Mouse (Mus musculus): ENCODE data around the gene Dut. TPM values are rescaled to one million over a fixed set of nuclear protein-coding genes. Genes with fewer than 3 reads are reported as not detected.
A peak's percentile ranks its signal among the peaks of the same experiment; 100 is the strongest.

The Dut gene
- polyA plus RNA-seq, 1 experiment from 2014 or later, result 97.6 TPM

DNA sequence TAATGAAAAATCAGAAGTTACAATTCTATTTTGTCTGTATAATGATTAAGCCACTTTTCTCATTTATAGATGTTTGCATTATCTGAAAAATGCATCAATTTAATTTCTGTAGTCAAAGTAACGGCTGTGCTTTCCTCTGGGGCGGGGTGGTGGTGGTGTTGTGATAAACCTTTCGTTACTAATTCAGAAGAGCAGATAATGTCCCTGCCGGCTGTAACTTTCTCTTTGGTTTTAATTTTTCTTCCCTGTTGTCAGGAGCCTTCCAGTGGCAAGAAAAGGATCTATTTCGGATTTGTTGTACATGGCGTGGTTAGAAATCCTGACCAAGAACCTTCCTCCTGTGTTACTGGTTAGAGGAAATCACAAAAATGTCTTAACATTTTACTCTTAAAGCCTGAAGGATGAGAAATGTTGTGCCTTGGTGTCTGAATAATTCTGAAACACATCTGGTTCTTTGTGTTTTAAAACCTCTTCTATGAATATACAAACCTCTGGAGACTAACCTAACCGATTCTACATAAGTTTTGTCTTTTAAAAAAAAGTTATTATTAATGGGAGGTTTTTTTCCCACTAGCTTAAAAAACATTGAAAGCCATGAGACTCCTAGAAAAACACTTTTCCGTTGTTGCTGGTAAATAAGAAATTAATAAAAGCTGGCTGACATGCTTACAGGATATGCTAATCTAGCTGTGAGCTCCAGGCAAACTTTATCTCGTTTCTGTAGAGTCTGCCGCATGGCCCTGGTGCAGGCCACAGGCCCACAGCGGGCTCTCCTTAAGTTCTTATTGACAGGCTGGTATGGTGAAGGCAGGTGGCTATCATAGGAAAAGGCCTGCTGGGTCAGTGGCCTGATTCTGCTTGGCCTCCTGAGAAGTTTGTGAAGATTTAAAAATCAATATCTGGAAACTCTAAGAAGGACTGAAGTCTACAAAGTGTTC lies 18.2 kb upstream of the Dut start:
- no peak overlapping the region for H3K4me2 ChIP-seq (ENCODE audit: low read depth, low read length)
- no peak for ATAC-seq (ENCODE audit: insufficient read depth, low FRiP score)
- no peaks in the 10 kb centered on the region for H3K4me1 ChIP-seq (ENCODE audit: control insufficient read depth, insufficient read depth, low read length)
- H3K4me3 ChIP-seq (replicated peaks; ENCODE audit: low read length), result no peak overlapping the region
- WGBS, result 68% methylated on average over 11 of the region's 11 CpGs
- no peaks in the 10 kb centered on the region for H3K9me3 ChIP-seq (replicated peaks; ENCODE audit: control insufficient read depth, low read length)
- no peak overlapping the region for H3K9ac ChIP-seq (ENCODE audit: low read length)
- no peaks in the 10 kb centered on the region for H3K36me3 ChIP-seq (ENCODE audit: control insufficient read depth, insufficient read depth, low read length)
- H3K27ac ChIP-seq (ENCODE audit: low read length), result no peak overlapping the region
- no peaks in the 10 kb centered on the region for H3K27me3 ChIP-seq (ENCODE audit: control insufficient read depth, insufficient read depth, low read length)

DNA sequence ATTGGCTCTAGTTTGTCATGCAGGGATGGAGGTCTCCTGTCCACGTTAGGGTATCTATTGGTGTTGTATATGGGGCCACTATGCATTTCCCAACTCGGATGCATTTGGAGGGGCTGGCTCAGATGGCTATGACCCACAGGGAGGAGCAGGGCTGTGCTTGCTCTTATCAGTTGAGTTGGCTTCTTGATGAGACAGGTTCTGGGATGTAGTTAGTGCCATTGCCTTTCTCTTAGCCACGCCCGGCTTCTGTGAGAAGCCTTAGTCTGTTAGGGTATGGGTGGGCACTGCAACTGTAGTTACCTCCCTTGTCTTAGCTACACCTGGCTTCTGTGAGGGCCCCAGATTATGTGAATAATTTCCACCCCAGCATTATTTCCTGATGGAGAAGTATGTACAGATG lies 14.8 kb upstream of the Dut start:
- Histone ChIP-seq H3K36me3 (ENCODE audit: control insufficient read depth, insufficient read depth, low read length) (no peaks in the 10 kb centered on the region), H3K4me1 (ENCODE audit: control insufficient read depth, insufficient read depth, low read length) (no peaks in the 10 kb centered on the region), H3K9ac (ENCODE audit: low read length) (no peak overlapping the region), H3K27ac (ENCODE audit: low read length) (no peak overlapping the region), H3K4me2 (ENCODE audit: low read depth, low read length) (no peak overlapping the region), H3K9me3 (replicated peaks; ENCODE audit: control insufficient read depth, low read length) (no peaks in the 10 kb centered on the region), H3K4me3 (replicated peaks; ENCODE audit: low read length) (no peak overlapping the region), H3K27me3 (ENCODE audit: control insufficient read depth, insufficient read depth, low read length) (no peaks in the 10 kb centered on the region)
- ATAC-seq (ENCODE audit: insufficient read depth, low FRiP score), result no peak
- WGBS, result 83% methylated on average over 4 of the region's 4 CpGs

DNA sequence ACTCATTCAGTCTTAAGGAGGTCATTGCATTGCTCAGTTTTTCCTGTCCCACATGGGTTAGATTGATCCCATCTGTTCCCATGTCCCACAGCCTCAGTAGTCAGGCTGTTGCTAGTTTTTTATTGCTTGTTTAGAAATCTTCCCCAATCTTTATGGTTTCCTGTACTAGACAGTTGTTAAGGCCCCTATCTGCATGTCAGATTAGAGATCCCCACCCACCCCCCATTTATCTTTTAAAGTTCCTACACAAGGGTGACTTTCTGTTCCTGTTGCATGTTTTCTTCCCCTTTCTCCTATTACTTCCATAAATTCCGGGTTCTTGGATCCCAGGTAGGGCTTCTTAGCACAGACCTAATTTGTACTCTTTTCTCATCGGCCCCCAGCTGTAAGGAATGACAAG lies 13.5 kb upstream of the Dut start:
- Histone ChIP-seq H3K36me3 (ENCODE audit: control insufficient read depth, insufficient read depth, low read length) (no peaks in the 10 kb centered on the region), H3K4me1 (ENCODE audit: control insufficient read depth, insufficient read depth, low read length) (no peaks in the 10 kb centered on the region), H3K9ac (ENCODE audit: low read length) (no peak overlapping the region), H3K4me3 (replicated peaks; ENCODE audit: low read length) (no peak overlapping the region), H3K4me2 (ENCODE audit: low read depth, low read length) (no peak overlapping the region), H3K27me3 (ENCODE audit: control insufficient read depth, insufficient read depth, low read length) (no peaks in the 10 kb centered on the region), H3K9me3 (replicated peaks; ENCODE audit: control insufficient read depth, low read length) (no peaks in the 10 kb centered on the region), H3K27ac (ENCODE audit: low read length) (no peak overlapping the region)
- 63% methylated on average over 2 of the region's 2 CpGs for WGBS
- no peak for ATAC-seq (ENCODE audit: insufficient read depth, low FRiP score)

DNA sequence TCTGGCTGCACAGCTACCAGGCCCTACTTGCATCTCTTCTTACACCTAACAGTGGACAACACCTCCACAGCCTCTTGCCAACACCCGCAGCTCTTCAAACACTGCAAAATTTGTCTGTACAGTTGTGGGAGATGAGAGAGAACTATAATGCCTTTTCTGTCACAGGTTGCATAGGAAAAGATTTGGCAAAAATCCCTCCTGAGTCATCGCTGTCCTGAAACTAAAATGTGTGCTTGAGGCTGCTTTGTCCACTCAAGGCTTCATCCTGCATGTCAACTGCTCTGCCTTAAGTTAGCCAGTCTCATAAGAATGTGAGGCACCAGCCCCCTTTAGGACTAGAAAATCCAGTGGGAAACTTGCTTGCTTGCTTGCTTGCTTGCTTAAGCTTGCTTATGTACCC lies 12.9 kb upstream of the Dut start:
- Histone ChIP-seq H3K4me3 (replicated peaks; ENCODE audit: low read length) (no peak overlapping the region), H3K9me3 (replicated peaks; ENCODE audit: control insufficient read depth, low read length) (no peaks in the 10 kb centered on the region), H3K9ac (ENCODE audit: low read length) (no peak overlapping the region), H3K4me1 (ENCODE audit: control insufficient read depth, insufficient read depth, low read length) (no peaks in the 10 kb centered on the region), H3K4me2 (ENCODE audit: low read depth, low read length) (no peak overlapping the region), H3K27ac (ENCODE audit: low read length) (no peak overlapping the region), H3K36me3 (ENCODE audit: control insufficient read depth, insufficient read depth, low read length) (no peaks in the 10 kb centered on the region), H3K27me3 (ENCODE audit: control insufficient read depth, insufficient read depth, low read length) (no peaks in the 10 kb centered on the region)
- 70% methylated on average over 2 of the region's 2 CpGs for WGBS
- no peak for ATAC-seq (ENCODE audit: insufficient read depth, low FRiP score)

DNA sequence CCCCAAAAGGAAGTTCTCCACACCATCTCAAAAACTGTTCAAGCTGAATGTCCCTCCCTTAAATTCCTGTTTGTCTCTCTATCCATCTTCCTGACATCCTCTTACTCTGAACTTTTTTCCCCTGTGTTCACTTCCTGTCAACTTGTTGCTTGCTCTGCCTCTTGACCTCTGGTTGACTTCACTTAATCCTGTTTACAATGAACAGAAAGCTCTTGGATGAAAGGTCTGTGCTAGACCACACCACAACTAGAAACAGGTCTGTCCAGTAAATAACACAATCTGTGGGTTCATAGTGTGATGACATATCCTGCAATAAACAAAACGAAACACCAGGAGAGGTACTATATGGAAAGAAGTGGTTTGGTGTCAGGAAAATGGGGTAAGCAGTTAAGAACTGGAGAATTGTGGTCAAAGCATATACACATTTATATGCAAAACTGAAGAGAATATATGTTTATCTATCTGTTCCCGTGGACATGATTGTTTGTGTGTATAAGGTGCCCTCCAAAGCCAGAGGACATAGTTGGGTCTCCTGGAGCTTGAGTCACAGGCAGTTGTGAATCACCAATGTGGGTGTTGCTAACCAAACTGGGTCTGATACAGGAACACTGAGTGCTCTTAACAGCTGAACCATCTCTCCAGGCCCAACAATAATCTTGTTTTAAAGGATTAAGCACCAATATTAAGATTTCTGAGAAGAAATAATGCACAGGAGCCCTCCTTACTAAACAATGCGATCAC lies 1.3 kb upstream of the Dut start:
- H3K9ac ChIP-seq (ENCODE audit: low read length), result no peak overlapping the region
- ATAC-seq (ENCODE audit: insufficient read depth, low FRiP score), result no peak
- H3K9me3 ChIP-seq (replicated peaks; ENCODE audit: control insufficient read depth, low read length), result no peaks in the 10 kb centered on the region
- H3K36me3 ChIP-seq (ENCODE audit: control insufficient read depth, insufficient read depth, low read length), result peaks cover 9% of the 10 kb centered on the region; the same call in 1 of the 2 replicates
- H3K27me3 ChIP-seq (ENCODE audit: control insufficient read depth, insufficient read depth, low read length), result no peaks in the 10 kb centered on the region
- H3K4me1 ChIP-seq (ENCODE audit: control insufficient read depth, insufficient read depth, low read length), result peaks cover 16% of the 10 kb centered on the region
- WGBS, result 77% methylated on average over 3 of the region's 3 CpGs
- no peak overlapping the region for H3K4me2 ChIP-seq (ENCODE audit: low read depth, low read length)
- H3K4me3 ChIP-seq (replicated peaks; ENCODE audit: low read length), result no peak overlapping the region
- no peak overlapping the region for H3K27ac ChIP-seq (ENCODE audit: low read length)

DNA sequence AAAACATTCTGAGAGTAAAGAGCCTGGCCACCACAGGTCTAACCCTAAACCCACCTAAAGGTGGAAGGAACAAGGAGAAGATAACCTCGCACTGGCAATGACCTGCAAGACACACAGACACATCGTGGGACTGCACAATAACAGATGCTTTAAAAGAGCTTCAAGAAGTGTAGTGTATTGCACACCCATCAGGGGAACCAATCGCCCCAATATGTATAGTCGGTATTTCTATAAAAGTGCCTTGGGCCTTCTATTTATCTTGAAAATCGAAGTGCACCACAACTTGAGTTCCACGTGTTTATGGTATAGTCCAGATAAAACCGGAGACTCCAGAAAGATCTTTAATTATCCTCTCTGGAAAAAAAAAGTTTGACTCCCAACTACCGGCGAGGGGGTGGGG lies 321 bp upstream of the Dut start:
- no peaks in the 10 kb centered on the region for H3K9me3 ChIP-seq (replicated peaks; ENCODE audit: control insufficient read depth, low read length)
- 12% methylated on average over 9 of the region's 9 CpGs for WGBS
- peak overlapping the region; percentile 86 for H3K9ac ChIP-seq (ENCODE audit: low read length)
- H3K36me3 ChIP-seq (ENCODE audit: control insufficient read depth, insufficient read depth, low read length), result peaks cover 9% of the 10 kb centered on the region; the same call in 1 of the 2 replicates
- peak overlapping the region; percentile 84 for H3K4me2 ChIP-seq (ENCODE audit: low read depth, low read length)
- no peaks in the 10 kb centered on the region for H3K27me3 ChIP-seq (ENCODE audit: control insufficient read depth, insufficient read depth, low read length)
- peak overlapping the region; percentile 85 for H3K4me3 ChIP-seq (replicated peaks; ENCODE audit: low read length)
- peak overlapping the region; percentile 94 for H3K27ac ChIP-seq (ENCODE audit: low read length)
- H3K4me1 ChIP-seq (ENCODE audit: control insufficient read depth, insufficient read depth, low read length), result peaks cover 16% of the 10 kb centered on the region
- ATAC-seq (ENCODE audit: insufficient read depth, low FRiP score), result no peak

DNA sequence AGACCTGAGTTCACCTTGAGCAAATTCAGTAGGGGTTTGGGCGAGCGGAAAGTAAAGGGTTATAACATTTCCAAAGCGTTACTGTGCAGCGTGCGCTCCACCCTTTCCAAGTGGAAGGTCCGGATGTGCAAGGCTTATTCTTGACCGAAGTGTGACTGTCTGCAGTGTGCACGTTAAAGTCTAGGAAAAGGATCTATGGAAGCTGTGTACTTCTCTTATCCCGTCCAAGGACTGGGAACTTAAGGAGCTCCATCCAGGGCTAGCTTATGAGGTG lies 909 bp downstream of the Dut start:
- Histone ChIP-seq H3K4me3 (replicated peaks; ENCODE audit: low read length) (peak overlapping the region; percentile 85), H3K9me3 (replicated peaks; ENCODE audit: control insufficient read depth, low read length) (no peaks in the 10 kb centered on the region), H3K9ac (ENCODE audit: low read length) (peak overlapping the region; percentile 86), H3K27me3 (ENCODE audit: control insufficient read depth, insufficient read depth, low read length) (no peaks in the 10 kb centered on the region), H3K4me1 (ENCODE audit: control insufficient read depth, insufficient read depth, low read length) (peaks cover 16% of the 10 kb centered on the region), H3K36me3 (ENCODE audit: control insufficient read depth, insufficient read depth, low read length) (peaks cover 11% of the 10 kb centered on the region; the same call in 1 of the 2 replicates), H3K4me2 (ENCODE audit: low read depth, low read length) (peak overlapping the region; percentile 84), H3K27ac (ENCODE audit: low read length) (peak overlapping the region; percentile 94)
- ATAC-seq (ENCODE audit: insufficient read depth, low FRiP score), result no peak
- under 1% methylated on average over 9 of the region's 9 CpGs for WGBS

DNA sequence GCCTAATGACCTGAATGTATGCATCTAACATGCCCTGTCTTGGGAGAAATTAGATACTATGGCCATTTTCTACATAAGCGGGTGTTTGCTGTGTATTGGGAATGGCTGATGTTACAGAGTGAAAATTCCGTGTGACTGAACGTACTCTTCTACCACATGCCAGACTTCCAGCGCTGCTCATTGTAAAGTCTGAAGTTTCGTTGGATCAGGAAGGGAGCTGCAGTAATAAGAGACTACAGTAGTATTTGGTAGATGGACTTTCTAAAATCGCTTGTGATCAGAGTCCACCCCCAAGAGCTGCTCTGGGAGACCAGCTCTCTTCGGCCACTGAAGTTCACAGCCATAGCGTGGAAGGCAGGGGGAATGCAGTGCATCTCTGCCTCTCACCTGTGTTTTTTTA lies 1.3 kb downstream of the Dut start:
- peak overlapping the region; percentile 85 for H3K4me3 ChIP-seq (replicated peaks; ENCODE audit: low read length)
- peak overlapping the region; percentile 84 for H3K4me2 ChIP-seq (ENCODE audit: low read depth, low read length)
- H3K9ac ChIP-seq (ENCODE audit: low read length), result peak overlapping the region; percentile 86
- H3K36me3 ChIP-seq (ENCODE audit: control insufficient read depth, insufficient read depth, low read length), result peaks cover 14% of the 10 kb centered on the region; the same call in 1 of the 2 replicates
- no peaks in the 10 kb centered on the region for H3K27me3 ChIP-seq (ENCODE audit: control insufficient read depth, insufficient read depth, low read length)
- H3K4me1 ChIP-seq (ENCODE audit: control insufficient read depth, insufficient read depth, low read length), result peaks cover 16% of the 10 kb centered on the region
- WGBS, result 1% methylated on average over 8 of the region's 8 CpGs
- no peaks in the 10 kb centered on the region for H3K9me3 ChIP-seq (replicated peaks; ENCODE audit: control insufficient read depth, low read length)
- no peak for ATAC-seq (ENCODE audit: insufficient read depth, low FRiP score)
- peak overlapping the region; percentile 94 for H3K27ac ChIP-seq (ENCODE audit: low read length)

DNA sequence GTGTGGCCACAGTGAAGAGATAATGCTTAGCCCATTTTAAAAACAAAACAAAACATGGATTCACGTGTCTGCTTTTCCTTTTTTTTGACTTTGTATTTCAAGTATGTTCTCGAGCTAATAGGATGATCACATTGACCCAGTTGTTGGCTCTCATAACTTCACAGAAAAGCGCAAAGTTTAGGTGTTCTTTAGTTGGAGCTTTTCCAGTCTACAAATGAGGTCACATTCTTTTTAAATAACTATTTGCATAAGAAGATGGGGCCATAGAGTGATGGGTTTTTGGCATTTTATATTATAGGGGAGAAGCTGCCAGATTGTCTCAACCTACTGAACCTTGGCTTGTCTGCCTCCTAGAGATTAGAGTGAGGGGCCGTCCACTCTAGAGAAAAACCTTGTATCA lies 2.3 kb downstream of the Dut start:
- H3K4me2 ChIP-seq (ENCODE audit: low read depth, low read length), result peak overlapping the region; percentile 84
- no peak overlapping the region for H3K27ac ChIP-seq (ENCODE audit: low read length)
- no peaks in the 10 kb centered on the region for H3K27me3 ChIP-seq (ENCODE audit: control insufficient read depth, insufficient read depth, low read length)
- H3K9me3 ChIP-seq (replicated peaks; ENCODE audit: control insufficient read depth, low read length), result 0 out of 2 replicates have a peak, but pooled peaks cover 7% of the 10 kb centered on the region
- WGBS, result 64% methylated on average over 4 of the region's 4 CpGs
- H3K36me3 ChIP-seq (ENCODE audit: control insufficient read depth, insufficient read depth, low read length), result peaks cover 25% of the 10 kb centered on the region
- peak overlapping the region; percentile 85 for H3K4me3 ChIP-seq (replicated peaks; ENCODE audit: low read length)
- ATAC-seq (ENCODE audit: insufficient read depth, low FRiP score), result no peak
- no peak overlapping the region for H3K9ac ChIP-seq (ENCODE audit: low read length)
- peaks cover 16% of the 10 kb centered on the region for H3K4me1 ChIP-seq (ENCODE audit: control insufficient read depth, insufficient read depth, low read length)

Data from stomach, embryonic 16.5 days (tissue).